Mouse (Mus musculus): ENCODE results near the gene Tmem200c. TPM values are rescaled to one million over a fixed set of nuclear protein-coding genes. Genes with fewer than 3 reads are reported as not detected.

Tmem200c gene
- not detected in 2 replicates for total RNA-seq (2015)
- not detected in 2 replicates for total RNA-seq (2017)

DNA sequence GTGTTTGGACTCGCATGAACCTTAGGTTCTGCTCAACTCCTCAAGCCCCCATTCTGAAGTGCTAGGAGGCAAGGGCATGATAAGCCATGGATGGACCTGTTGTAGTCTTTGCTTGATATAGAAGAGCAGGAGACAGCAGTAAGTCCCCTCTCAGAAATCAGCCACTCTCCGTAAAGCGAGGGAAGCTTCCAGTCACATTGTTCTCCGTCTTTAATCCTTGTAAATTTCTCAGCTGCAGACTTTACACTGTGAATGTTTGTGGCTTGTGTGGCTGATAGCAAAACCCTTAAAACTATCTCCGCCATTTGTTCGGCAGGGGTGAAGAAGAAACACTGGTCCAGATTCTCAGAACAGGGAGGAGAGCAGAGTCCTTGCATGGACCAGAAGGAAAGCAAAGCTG lies at the start of gene Tmem200c:
Gene Tmem200c, plus strand, starts transcription at position 301 of the 400 bp plus-strand sequence.
- ATAC-seq (ENCODE audit: poor library complexity, severe bottlenecking), result no peak

DNA sequence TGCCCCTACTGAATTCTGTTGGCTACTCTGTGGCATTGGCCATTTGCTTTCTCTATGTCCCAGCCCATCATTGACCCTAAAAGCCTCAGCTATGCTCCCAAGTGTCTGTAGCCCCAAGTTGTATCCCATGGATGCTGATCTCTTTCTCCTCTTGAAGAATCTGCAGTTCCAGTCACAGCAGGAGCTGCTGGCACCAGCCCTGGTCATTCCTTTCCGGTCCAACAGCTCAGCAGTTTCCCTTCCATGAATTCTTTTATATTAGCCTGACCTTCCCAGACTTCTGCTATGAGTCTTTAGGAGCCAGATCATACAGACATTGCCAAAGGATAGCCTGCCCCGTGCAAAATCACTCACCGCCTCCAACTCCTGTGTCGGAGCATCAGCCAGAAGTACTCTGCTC lies 32.7 kb upstream of the Tmem200c start:
- ATAC-seq (ENCODE audit: poor library complexity, severe bottlenecking), result no peak

DNA sequence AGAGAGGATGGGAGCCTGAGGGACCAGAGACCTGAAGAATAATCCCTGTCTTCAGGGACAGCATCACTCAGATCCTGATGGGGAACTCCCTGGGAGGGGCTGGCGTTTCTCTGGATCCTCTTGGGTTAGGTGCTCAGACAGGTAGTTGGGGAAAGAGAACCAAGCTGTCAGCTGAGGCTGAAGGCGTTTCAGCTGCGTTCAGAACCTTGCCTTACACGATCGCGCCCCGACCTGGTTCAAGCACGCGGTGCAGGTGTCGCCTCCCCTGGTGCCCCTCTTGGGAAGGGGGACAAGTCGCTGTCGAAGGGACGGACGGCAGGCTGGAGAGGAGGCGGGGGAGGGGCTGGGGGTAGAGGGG lies 10.2 kb downstream of the Tmem200c start:
- no peak for ATAC-seq (ENCODE audit: poor library complexity, severe bottlenecking)

DNA sequence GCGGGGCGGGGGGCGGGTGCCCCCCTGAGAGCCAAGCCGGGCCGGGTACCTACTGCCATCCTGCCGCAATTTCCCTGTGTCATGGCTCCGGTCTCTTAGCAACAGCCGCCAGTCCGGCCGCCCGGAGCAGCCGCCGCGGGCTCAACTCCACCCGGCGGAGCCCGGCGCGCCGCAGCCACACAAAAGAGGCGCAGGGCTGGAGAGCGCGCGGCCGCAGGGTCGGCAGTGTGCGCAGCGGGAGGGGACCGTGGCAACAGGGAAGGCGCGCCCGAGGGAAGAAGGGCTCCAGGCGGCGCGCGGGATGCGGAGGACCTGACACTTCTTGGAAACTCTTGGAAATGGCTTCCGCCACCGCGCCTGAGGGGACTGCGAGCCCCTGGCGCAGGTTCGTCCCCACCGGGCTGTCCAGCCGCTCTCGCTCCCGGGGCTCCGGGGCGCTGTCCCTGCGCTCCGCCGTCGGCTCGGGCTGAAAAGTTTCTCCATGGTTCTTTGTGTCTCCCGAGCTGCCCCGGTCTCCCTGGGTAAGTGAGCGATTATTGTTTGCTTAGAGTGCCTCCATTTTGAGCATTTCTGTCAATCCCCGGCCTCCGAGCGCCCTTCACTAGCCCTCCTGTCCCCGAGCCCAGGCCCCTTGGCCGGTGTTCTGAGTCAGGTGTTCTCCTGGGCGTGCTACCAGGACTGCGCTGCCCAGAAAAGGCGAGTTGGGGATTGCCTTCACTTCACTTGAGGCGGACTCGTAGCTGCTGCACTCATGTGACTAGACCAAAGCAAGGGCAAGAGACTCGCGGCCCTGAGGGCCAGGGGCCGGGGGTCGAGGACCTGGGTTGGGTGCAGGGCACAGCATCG lies 10.8 kb downstream of the Tmem200c start:
- ATAC-seq (ENCODE audit: poor library complexity, severe bottlenecking), result no peak

DNA sequence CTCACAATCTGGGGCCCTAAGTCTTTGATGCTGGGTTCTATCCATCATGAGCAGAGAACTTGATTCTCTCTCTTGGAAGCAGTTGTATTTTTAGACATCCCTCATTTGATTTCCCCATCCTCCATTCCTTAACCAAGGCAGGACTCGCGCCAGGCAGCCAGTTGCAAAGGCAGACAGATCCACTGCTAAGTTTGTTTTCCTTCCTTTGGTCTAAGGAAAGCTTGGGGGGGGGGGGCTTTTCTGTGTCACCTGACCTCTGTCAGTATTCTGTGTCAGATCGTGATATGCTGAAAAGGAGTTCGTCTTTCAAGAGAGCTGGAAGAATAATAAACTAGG lies 11.4 kb downstream of the Tmem200c start:
- ATAC-seq (ENCODE audit: poor library complexity, severe bottlenecking), result no peak

DNA sequence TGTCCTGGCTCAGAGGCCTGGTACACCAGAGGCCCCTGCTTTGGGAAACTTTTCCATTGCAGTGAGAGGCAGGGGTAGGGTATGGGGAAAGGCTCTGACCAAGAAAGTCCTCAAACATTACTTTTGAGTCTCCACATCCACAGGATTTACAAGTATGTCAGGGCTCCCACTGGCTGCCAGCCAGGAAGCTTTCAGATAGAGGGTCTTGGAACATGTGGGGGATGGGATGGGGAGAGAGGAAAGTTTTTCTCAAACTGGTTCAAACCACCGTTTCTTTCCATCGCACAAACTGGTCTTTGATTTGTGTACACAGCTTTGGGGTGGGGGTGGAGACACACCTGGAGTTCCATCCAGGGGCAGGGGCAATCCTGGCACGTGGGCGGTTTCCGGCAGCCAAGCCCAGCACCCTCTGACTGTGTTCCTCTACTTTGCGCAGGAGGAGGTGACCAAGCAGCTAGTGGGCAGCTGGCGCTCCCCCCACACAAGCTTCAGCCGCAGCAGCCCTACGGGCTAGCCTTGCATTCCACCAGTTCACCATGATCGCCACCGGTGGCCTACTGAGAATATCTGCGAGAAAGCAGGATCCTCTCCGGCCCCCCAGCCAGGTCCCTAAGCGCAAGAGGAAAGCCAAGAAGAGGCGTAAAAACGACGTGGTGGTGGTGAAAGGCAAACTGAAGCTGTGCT lies 13.6 kb downstream of the Tmem200c start:
- no peak for ATAC-seq (ENCODE audit: poor library complexity, severe bottlenecking)

DNA sequence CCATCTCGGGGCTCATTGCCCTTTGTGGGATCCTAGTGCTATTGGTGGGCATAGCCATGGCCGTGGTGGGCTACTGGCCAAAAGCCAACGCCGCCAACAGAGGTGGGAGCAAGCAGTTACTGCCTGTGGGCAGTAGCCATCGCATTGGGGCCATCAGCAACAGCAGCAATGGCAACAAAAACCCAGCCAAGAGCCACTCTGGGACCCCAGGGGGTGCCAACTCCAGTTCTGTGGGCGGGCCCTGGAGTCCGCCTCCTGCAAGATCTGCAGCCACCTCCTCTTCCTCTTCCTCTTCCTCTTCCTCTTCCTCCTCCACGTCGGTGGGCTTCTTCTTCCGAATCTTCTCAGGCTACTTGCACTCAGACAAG lies 14.1 kb downstream of the Tmem200c start:
- no peak for ATAC-seq (ENCODE audit: poor library complexity, severe bottlenecking)

DNA sequence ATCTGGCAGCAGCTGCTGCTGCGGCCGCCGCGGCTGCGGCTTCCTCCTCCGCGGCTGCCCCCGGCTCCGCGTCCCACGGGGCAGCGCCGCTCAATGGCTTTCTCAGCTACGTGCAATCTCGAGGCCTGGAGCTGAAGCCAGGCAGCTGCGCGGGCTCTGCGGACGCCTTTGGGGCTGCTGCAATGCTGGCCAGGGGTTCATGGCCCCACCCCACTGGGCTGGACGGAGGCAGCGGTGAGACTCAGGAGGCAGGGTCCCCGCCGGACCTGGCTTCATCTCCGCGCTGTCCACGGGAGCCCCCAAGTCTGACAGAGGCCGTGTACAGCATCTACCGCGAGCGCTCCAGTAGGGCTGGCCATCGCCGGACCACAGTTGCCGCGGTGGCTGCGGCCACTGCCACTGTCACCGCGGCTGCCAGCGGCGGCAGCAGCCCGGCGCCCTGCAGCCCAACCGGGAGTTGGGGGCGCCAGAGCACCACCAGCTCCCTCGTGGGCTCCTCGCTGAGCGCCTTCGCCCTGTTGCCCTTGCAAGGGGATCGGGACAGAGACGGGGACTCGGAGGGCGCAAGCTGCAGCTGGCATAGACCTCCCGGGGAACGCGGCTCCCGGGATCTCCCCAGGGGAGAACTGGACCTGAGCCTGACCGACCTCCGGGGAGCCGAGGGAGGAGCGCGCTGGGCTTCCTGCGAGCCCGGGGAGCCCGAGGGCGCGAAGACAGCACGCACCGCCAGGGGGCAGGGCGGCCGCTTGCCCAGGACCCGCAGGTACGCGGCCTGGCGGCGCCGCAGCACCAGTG lies 14.9 kb downstream of the Tmem200c start:
- no peak for ATAC-seq (ENCODE audit: poor library complexity, severe bottlenecking)

DNA sequence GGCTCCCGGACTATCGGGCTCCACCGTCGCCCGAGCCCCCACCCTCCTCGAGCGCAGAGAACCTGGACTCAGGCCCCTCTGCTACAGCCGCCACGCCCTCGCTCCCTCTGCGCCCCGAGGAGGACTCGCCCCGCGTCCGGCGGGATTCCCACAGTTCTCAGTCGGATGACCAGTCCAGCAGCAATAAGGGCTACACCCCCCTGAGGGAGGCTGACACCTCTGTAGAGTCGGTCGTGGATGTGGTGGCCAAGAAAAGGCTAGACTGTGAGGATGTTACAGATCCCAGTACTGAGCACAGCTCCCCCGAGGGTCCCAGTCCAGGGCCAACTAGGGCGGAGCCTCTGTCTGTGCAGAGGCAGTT lies 15.4 kb downstream of the Tmem200c start:
- no peak for ATAC-seq (ENCODE audit: poor library complexity, severe bottlenecking)

DNA sequence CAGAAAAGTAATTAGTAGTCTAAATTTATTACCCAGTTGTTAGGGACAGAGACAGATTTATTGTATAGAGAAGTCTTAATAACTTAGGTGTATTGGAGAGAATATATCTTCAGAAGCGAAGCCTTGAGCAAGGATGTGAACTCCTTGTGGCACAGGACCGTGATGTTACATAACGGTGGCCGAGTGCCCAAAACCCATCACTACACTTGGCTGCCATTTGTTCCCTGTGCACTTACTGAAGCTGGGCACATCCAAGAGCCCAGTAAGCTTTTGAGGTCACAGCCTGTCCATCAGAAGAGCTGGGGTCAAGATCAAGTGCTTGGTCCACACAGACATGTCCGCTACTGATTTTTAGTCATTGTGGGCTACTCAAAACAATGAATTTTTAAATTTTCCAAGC lies 19.5 kb downstream of the Tmem200c start:
- no peak for ATAC-seq (ENCODE audit: poor library complexity, severe bottlenecking)

DNA sequence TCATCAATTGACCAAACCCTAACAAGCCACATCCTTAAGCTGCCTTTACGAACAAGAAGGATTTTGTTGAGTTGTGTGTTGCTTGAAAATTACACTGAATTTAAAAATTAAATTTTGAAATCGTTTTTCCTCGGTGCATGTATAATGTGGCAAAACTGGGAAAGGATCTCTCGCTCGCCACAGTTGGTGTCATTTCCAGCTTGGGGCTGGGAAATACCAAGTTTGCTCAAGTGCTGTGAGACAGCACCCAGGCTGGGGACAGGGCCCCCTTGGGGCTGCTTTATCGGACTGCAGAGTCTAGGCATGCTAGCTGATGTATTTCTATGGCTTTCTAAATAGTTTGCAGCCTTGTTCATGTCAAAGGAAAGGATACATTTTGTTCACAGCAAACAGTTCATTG lies 22.3 kb downstream of the Tmem200c start:
- no peak for ATAC-seq (ENCODE audit: poor library complexity, severe bottlenecking)

DNA sequence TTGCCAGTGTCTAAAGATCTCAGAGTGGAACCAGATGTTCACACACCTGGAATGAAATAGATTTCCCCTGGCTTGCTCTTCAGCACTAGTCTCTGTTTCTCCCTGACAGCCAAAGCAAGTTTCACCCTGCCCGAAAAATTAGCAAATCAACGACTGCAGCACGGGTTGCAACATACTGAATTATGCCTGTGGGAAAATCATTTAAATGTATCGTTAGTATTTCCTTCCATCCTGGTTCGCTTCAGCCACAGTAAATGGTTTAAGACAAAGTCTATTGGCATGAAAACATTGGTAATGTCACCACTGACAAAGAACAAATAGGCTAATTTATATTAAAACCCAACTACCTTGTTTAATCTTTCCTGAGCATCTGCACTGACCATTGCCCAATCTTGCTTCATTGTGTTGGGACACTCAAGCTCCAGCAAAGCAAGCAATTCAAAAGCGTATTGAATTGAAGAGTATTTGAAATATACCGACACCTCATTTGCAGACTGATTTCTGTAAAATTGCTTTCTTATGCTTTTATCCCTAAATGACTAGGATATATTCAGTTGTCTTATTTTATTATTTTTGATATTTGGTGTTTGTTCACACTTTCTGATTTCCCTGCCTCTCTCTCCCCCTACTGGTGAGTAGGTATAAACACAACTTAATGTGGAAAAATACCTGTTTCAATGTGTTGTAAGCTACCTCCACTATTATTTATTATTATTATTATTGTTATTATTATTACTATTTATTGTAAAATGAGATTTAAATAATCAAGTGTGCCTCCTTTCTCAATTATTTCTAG lies 25.9 kb downstream of the Tmem200c start:
- ATAC-seq (ENCODE audit: poor library complexity, severe bottlenecking), result no peak

DNA sequence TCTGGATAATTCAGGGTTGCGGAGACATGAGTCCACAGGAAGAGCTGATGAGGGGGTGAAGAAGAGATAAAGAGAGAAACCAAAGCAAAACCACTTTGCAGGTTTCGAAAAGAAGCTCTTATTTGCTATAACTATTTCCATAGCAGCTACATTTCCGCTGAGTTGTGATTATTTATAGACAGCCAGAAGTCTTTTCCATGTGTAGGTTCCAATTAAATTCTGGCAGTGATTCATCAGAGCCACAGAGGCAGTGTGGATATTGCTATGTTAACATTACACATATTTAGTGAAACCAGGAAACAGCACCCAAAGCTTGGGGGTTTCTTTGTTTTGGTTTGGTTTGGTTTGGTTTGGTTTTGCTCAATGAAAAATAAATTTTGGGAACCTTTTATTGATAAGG lies 37.8 kb downstream of the Tmem200c start:
- ATAC-seq (ENCODE audit: poor library complexity, severe bottlenecking), result no peak

DNA sequence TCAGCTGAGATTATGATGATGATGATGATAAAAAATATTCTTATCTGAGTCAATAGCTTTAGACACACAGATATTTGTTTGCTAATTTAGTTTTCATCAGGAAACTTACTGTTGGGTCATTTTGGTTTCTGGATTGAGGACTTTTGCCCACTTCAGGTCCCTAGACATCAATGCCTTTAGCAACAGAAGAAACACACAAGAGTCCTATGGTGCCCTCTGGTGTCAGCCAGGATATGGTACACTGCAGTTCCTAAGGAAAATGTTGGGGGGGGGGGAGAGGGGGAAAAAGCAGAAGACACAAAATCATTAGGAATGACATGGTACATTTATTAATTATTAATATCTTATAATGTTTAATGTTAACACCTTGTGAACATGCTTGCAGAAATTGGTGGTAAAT lies 42.0 kb downstream of the Tmem200c start:
- no peak for ATAC-seq (ENCODE audit: poor library complexity, severe bottlenecking)

DNA sequence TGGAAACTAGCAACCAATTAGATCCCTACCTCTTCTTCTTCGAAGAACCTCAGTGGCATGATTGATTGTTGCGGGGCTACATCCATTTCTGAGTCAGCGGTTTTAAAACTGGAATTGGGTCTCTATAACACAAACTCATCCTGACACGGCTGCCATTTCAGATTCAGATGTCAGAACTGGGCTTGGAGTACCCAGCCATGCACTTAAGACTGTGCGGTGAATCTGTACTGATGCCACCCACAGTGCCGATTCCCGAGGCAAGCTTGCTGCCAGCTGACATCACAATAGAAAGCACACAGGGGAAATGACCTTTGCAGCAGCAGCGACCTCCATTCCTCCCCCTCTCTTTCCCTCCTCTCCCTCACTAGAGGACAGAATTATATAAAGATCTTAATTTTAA lies 47.6 kb downstream of the Tmem200c start:
- no peak for ATAC-seq (ENCODE audit: poor library complexity, severe bottlenecking)

DNA sequence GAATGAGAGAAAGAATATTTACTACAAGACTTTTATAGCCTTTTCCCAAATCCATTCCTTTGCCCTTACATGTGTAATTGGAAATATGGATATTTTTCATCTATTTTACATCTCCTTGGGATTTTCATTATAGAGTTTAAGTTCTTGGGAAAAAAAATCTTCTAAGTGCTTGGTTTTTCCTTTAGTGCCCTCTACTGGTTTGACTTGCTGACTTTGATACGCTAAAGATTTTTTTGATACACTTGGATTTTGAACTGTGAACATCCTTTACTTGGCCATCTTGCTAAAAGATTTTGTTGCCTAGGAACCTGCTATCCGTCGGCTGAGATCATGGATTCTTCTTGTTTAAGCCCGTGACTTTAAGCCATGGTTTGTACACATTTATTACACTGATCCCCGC lies 48.8 kb downstream of the Tmem200c start:
- ATAC-seq (ENCODE audit: poor library complexity, severe bottlenecking), result no peak

DNA sequence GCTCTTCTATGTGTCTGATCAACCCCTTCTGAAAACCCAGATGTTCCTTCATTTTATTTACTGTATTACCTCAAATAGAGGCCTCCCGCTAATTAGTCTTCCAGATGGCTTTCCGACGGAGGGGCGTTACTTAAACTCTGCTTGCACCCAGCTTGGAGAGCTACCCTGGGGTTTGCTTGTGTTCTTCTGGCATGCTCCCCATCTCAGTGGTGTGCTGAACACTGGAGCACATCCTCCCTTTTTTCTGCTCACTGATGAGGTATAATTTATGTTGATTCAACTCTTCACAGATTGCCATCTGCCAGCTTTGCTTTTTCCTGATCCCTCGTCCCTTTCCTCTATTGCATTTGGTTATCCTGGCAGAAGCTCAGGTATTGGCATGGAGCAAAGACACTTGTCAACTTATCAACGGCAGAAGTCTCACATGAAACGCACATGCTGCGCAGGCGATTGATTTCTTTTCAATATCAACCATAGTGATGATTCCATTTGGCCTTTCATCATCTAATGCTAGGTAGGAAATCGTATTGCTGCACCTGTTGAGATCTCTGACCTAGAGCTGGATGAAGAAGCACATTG lies 49.6 kb downstream of the Tmem200c start:
- ATAC-seq (ENCODE audit: poor library complexity, severe bottlenecking), result no peak

DNA sequence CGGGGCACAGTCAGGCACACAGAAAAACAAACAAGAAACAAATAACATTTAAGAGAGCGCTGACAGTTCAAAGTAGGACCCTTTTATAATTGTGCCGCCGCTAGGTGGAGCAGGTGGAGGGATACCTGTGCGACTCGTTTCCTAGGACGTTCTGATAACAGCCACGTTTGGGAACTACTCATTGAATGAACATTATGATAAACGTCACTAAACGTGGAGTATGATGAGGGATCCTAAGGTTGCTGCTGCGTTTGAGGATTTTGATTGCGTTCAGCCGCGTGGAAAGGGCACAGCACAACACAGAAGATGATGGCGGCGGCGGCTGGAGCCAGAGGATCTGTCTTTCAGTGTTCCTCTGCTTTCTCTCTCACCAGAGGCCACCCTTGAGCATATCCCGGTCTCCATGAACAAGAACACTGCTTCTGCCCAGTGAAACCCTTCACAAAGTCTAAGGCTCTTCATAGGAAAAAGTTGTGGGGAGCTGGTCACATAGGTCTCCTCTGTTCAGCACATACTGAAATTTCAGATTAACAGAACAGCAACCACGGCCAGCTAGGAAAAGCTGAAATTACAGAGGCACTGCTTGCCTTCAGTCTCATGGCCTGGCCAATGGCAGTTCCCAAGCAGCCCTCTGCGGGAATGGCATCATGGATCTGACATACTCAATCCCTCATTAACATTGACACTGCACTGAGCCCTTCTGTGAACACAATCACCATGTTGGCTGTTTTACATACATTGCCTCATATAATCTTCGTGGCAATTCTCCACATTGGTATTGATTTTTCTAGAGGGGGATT lies 55.5 kb downstream of the Tmem200c start:
- no peak for ATAC-seq (ENCODE audit: poor library complexity, severe bottlenecking)

DNA sequence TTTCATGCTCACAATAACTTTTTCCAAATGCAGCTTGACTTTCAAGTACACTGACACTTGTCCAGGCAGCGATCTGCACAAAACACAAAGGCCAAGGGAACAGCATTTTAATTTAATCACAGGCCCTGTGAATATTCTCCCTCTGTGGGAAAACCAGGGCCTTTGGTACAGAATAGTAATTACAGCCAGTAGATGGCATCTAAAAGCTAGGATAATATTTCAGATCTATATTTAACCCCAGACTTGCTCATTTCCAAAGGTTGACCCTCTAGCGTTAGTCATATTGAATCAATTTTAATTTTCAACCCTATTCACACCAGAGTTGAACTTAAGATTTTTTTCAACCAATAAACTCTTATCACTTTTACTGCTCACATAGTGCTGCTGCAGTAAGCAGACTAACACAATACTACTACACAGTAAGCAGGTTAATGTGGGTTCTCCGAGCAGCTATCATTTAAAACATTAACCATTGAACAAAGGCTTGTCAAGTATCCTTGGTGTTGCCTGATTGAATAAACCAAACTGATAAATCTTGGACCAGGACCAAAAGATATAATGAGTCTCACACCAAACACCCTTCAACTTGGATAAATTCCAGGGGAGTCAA lies 57.2 kb downstream of the Tmem200c start:
- no peak for ATAC-seq (ENCODE audit: poor library complexity, severe bottlenecking)

DNA sequence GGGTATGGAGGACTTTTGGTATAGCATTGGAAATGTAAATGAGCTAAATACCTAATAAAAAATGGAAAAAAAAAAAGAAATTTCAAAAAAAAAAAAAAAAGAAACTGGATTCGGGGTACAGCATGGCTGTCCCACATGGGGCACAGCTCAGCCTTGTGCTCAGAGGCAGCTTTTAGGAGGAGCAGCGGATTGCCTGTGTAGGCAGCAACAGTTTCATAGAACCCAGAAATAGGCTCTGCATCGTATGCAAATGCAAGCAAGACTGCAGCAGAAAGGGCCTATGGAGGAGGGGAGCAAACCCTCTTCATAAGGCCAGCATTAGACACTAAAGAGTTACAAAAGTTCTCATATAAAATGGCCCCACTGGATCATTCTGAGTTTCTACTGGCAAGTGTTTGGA lies 64.2 kb downstream of the Tmem200c start:
- ATAC-seq (ENCODE audit: poor library complexity, severe bottlenecking), result no peak
